Comparison of ENCODE assay signal across 12 mouse cellular contexts in the genomic region with DNA sequence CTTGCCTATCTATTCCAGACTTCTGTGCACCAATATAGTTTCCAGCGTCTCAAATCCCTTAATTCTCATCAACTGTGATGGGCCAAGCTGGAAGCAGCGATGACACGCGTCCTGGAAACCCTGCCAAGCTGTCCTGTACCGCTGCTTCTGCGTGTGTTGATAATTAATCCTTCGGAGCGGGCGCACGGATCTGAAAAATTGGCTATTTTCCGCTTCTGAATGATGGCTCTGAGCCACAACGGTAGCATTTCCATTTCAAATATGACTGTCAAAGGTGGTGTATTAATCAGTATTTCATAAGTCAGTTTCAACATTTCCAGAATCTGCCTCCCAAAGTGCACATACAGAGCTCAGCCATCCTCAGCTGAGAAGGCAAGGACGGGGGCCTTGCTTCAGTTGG. TPM values are rescaled to one million over a fixed set of nuclear protein-coding genes. Genes with fewer than 3 reads are reported as not detected.
DNase-seq lines count a peak whose midpoint lies in the region; ATAC-seq and TF ChIP-seq lines count a peak whose summit lies in the region.
"Had no signal": no experiment of that assay in that cellular context is flagged by ENCODE, and none has a peak within 500 bp of the region (broad histone marks: within the 10 kb centered on the region; RNA-seq: fewer than 3 reads in every experiment).

No protein-coding gene starts in this region.

- no peaks in the 10 kb centered on the region for H3K27me3 ChIP-seq in forebrain, embryonic 15.5 days
- H3K27me3 ChIP-seq in forebrain, embryonic 10.5 days (ENCODE audit: poor library complexity, severe bottlenecking), result no peaks in the 10 kb centered on the region
- H3K27me3 ChIP-seq in megakaryocyte, embryonic 14.5 days (replicated peaks), result no peaks in the 10 kb centered on the region
- H3K27me3 ChIP-seq: embryonic facial prominence, embryonic 15.5 days; heart, embryonic 13.5 days; kidney, embryonic 15.5 days had no signal

- H3K9me3 ChIP-seq in forebrain, embryonic 15.5 days, result no peaks in the 10 kb centered on the region
- no peaks in the 10 kb centered on the region for H3K9me3 ChIP-seq in forebrain, embryonic 10.5 days
- H3K9me3 ChIP-seq in megakaryocyte, embryonic 14.5 days, result no peaks in the 10 kb centered on the region
- H3K9me3 ChIP-seq: embryonic facial prominence, embryonic 15.5 days; heart, embryonic 13.5 days; kidney, embryonic 15.5 days had no signal

- 49% methylated on average over 13 of the region's 13 CpGs for WGBS in forebrain, embryonic 15.5 days
- 94% methylated on average over 13 of the region's 13 CpGs for WGBS in forebrain, embryonic 10.5 days
- WGBS in olfactory bulb, adult 2 months, result 29% methylated on average over 13 of the region's 13 CpGs

- H3K4me1 ChIP-seq in forebrain, embryonic 15.5 days, result peaks cover 6% of the 10 kb centered on the region; the same call in 1 of the 2 replicates
- H3K4me1 ChIP-seq in forebrain, embryonic 10.5 days, result peaks cover 44% of the 10 kb centered on the region
- peaks cover 72% of the 10 kb centered on the region for H3K4me1 ChIP-seq in megakaryocyte, embryonic 14.5 days
- H3K4me1 ChIP-seq in olfactory bulb, adult 2 months (ENCODE audit: control insufficient read depth, insufficient read depth, low read length), result peaks cover 72% of the 10 kb centered on the region

- no peak for TF ChIP-seq CTCF in olfactory bulb, adult 2 months (IDR thresholded peaks at IDR 0.05; ENCODE audit: insufficient read depth, low read depth, low read length)

- no peak for TF ChIP-seq POLR2A in olfactory bulb, adult 2 months (IDR thresholded peaks at IDR 0.05; ENCODE audit: insufficient read depth, low read depth, low read length)

- no peak overlapping the region for H3K4me3 ChIP-seq in forebrain, embryonic 15.5 days
- H3K4me3 ChIP-seq in forebrain, embryonic 10.5 days, result no peak overlapping the region
- peak overlapping the region; percentile 18 for H3K4me3 ChIP-seq in megakaryocyte, embryonic 14.5 days (replicated peaks)
- no peak overlapping the region for H3K4me3 ChIP-seq in olfactory bulb, adult 2 months (ENCODE audit: insufficient read depth, low read depth, low read length)
- H3K4me3 ChIP-seq: embryonic facial prominence, embryonic 15.5 days; heart, embryonic 13.5 days; kidney, embryonic 15.5 days had no signal

- no peak for ATAC-seq in forebrain, embryonic 15.5 days (replicated peaks)
- ATAC-seq in megakaryocyte, adult 5-6 weeks (ENCODE audit: poor library complexity, severe bottlenecking), result no peak

- H3K9ac ChIP-seq in forebrain, embryonic 15.5 days (replicated peaks), result no peak overlapping the region
- H3K9ac ChIP-seq: embryonic facial prominence, embryonic 15.5 days; kidney, embryonic 15.5 days had no signal

- no peak overlapping the region for H3K4me2 ChIP-seq in forebrain, embryonic 15.5 days (replicated peaks)
- H3K4me2 ChIP-seq: embryonic facial prominence, embryonic 15.5 days had no signal

- no peaks in the 10 kb centered on the region for H3K36me3 ChIP-seq in forebrain, embryonic 15.5 days
- no peaks in the 10 kb centered on the region for H3K36me3 ChIP-seq in forebrain, embryonic 10.5 days (replicated peaks)
- peaks cover 11% of the 10 kb centered on the region for H3K36me3 ChIP-seq in megakaryocyte, embryonic 14.5 days (replicated peaks; ENCODE audit: low read length)
- H3K36me3 ChIP-seq: embryonic facial prominence, embryonic 15.5 days; heart, embryonic 13.5 days; kidney, embryonic 15.5 days had no signal

- H3K27ac ChIP-seq in forebrain, embryonic 15.5 days (replicated peaks), result peak overlapping the region; percentile 53; the same call in 1 of the 2 replicates
- no peak overlapping the region for H3K27ac ChIP-seq in forebrain, embryonic 10.5 days
- H3K27ac ChIP-seq in olfactory bulb, adult 2 months (ENCODE audit: insufficient read depth, low read depth, low read length), result peak overlapping the region; percentile 90; the same call in 1 of the 2 replicates
- H3K27ac ChIP-seq: embryonic facial prominence, embryonic 15.5 days; heart, embryonic 13.5 days; kidney, embryonic 15.5 days had no signal

- DNase-seq in forebrain, embryonic 10.5 days (ENCODE audit: extremely low spot score, low spot score), result no peak
- peak; percentile 51 for DNase-seq in kidney, adult 9 months
- no peak for DNase-seq in kidney, adult 8-10 months
- DNase-seq: adrenal gland, adult 8-10 months; gastrocnemius, postnatal 25 days had no signal

RNA-seq across cellular contexts. Expression of gene Pdxk, which starts 8.1 kb away (rescaled TPM):
- polyA plus RNA-seq in forebrain, embryonic 15.5 days (2015; fragmentation: Nextera tagmentation; extraction: Ambion mirVana), result 13.6 and 13.9 TPM in 2 replicates
- polyA plus RNA-seq in forebrain, embryonic 10.5 days (2016; fragmentation: Nextera tagmentation; extraction: Ambion mirVana), result 13.0 and 14.0 TPM in 2 replicates
- 10.6 and 10.9 TPM in 2 replicates for polyA plus RNA-seq in megakaryocyte, embryonic 14.5 days (2012; ENCODE audit: insufficient read depth, low replicate concordance)
- total RNA-seq in megakaryocyte, adult 5-6 weeks (2015), result 21.7 and 23.0 TPM in 2 replicates
- total RNA-seq in megakaryocyte, adult 5-6 weeks (2017), result 16.5 and 19.6 TPM in 2 replicates
- not detected in 2 replicates for polyA plus RNA-seq in olfactory bulb, adult 2 months (2012; ENCODE audit: insufficient read depth, insufficient read length, low replicate concordance, missing spikeins)

RNA-seq across cellular contexts. Expression of gene Cstb, which starts 31.2 kb away (rescaled TPM):
- polyA plus RNA-seq in forebrain, embryonic 15.5 days (2015; fragmentation: Nextera tagmentation; extraction: Ambion mirVana), result 100 and 115 TPM in 2 replicates
- 115 and 118 TPM in 2 replicates for polyA plus RNA-seq in forebrain, embryonic 10.5 days (2016; fragmentation: Nextera tagmentation; extraction: Ambion mirVana)
- polyA plus RNA-seq in megakaryocyte, embryonic 14.5 days (2012; ENCODE audit: insufficient read depth, low replicate concordance), result 8.0 and 101 TPM in 2 replicates
- 122 and 148 TPM in 2 replicates for total RNA-seq in megakaryocyte, adult 5-6 weeks (2015)
- total RNA-seq in megakaryocyte, adult 5-6 weeks (2017), result 119 and 125 TPM in 2 replicates
- polyA plus RNA-seq in olfactory bulb, adult 2 months (2012; ENCODE audit: insufficient read depth, insufficient read length, low replicate concordance, missing spikeins), result 1,067 TPM in 1 of 2 replicates, not detected in the other

RNA-seq across cellular contexts. Expression of gene Rrp1, which starts 43.9 kb away (rescaled TPM):
- 395 and 412 TPM in 2 replicates for polyA plus RNA-seq in forebrain, embryonic 15.5 days (2015; fragmentation: Nextera tagmentation; extraction: Ambion mirVana)
- 338 and 366 TPM in 2 replicates for polyA plus RNA-seq in forebrain, embryonic 10.5 days (2016; fragmentation: Nextera tagmentation; extraction: Ambion mirVana)
- 67.0 and 210 TPM in 2 replicates for polyA plus RNA-seq in megakaryocyte, embryonic 14.5 days (2012; ENCODE audit: insufficient read depth, low replicate concordance)
- total RNA-seq in megakaryocyte, adult 5-6 weeks (2015), result 32.9 and 38.3 TPM in 2 replicates
- 173 and 213 TPM in 2 replicates for total RNA-seq in megakaryocyte, adult 5-6 weeks (2017)
- 444 TPM in 1 of 2 replicates, not detected in the other for polyA plus RNA-seq in olfactory bulb, adult 2 months (2012; ENCODE audit: insufficient read depth, insufficient read length, low replicate concordance, missing spikeins)
